Mouse (Mus musculus): ENCODE data around the gene Haghl. TPM values are rescaled to one million over a fixed set of nuclear protein-coding genes. Genes with fewer than 3 reads are reported as not detected.
"Not testable (repeated sequence)": the region's sequence is repeated elsewhere in the genome, so short reads cannot be mapped to it uniquely, and the experiment has no call there.

Haghl gene
- total RNA-seq, 2 experiments from 2014 or later = 112 to 123 TPM

- TF ChIP-seq CTCF (IDR thresholded peaks at IDR 0.05) = no peak
- no peak overlapping the region for H3K4me3 ChIP-seq
- no peak for DNase-seq (ENCODE audit: extremely low spot score in 1 of 2, low spot score in 2 of 2)
- intact Hi-C loops (cut with DNase I) = no loop called here
- no peak overlapping the region for H3K27ac ChIP-seq
Observed at GRCm38 (mm10) chr17:25755086-25755485, 30.4 kb downstream of the Haghl start.

- intact Hi-C loops (cut with DNase I) = no loop called here
- no peak within 1 kb of the TSS for H3K27ac ChIP-seq
- DNase-seq (ENCODE audit: extremely low spot score in 1 of 2, low spot score in 2 of 2) = no peak
- no peak for TF ChIP-seq CTCF (IDR thresholded peaks at IDR 0.05)
- no peak within 1 kb of the TSS for H3K4me3 ChIP-seq
Observed at GRCm38 (mm10) chr17:25754241-25754640, 31.2 kb downstream of the Haghl start, which contains the start of gene Msln. TSS of gene Msln (minus strand) at chr17:25754378.

- intact Hi-C loops (cut with DNase I) = no loop called here
- peak in 1 of 2 experiments; percentile 31 for DNase-seq (ENCODE audit: extremely low spot score in 1 of 2, low spot score in 2 of 2)
- no peak overlapping the region for H3K27ac ChIP-seq
- TF ChIP-seq CTCF (IDR thresholded peaks at IDR 0.05) = no peak
- no peak overlapping the region for H3K4me3 ChIP-seq
Observed at GRCm38 (mm10) chr17:25751446-25751845, 34.0 kb downstream of the Haghl start.

GRCm38 (mm10) chr17:25749314-25749713 lies 36.2 kb downstream of the Haghl start:
- Histone ChIP-seq H3K27ac (no peak overlapping the region), H3K4me3 (no peak overlapping the region)
- DNase-seq (ENCODE audit: extremely low spot score in 1 of 2, low spot score in 2 of 2) = no peak
- intact Hi-C loops (cut with DNase I) = no loop called here
- TF ChIP-seq CTCF (IDR thresholded peaks at IDR 0.05) = no peak

GRCm38 (mm10) chr17:25748238-25748637 lies 37.2 kb downstream of the Haghl start:
- no peak overlapping the region for H3K4me3 ChIP-seq
- DNase-seq (ENCODE audit: extremely low spot score in 1 of 2, low spot score in 2 of 2) = no peak
- intact Hi-C loops (cut with DNase I) = no loop called here

GRCm38 (mm10) chr17:25744311-25744710 lies 41.2 kb downstream of the Haghl start:
- H3K27ac ChIP-seq = no peak overlapping the region
- no peak for DNase-seq (ENCODE audit: extremely low spot score in 1 of 2, low spot score in 2 of 2)
- TF ChIP-seq CTCF (IDR thresholded peaks at IDR 0.05) = no peak
- no peak overlapping the region for H3K4me3 ChIP-seq
- intact Hi-C loops (cut with DNase I) = no loop called here

More at GRCm38 (mm10) chr17:25748238-25748637, 37.2 kb downstream of the Haghl start:
- no peak overlapping the region for H3K27ac ChIP-seq
- no peak for TF ChIP-seq CTCF (IDR thresholded peaks at IDR 0.05)

GRCm38 (mm10) chr17:25743831-25744230 lies 41.6 kb downstream of the Haghl start:
- no peak for TF ChIP-seq CTCF (IDR thresholded peaks at IDR 0.05)
- Histone ChIP-seq H3K4me3 (no peak overlapping the region), H3K27ac (no peak overlapping the region)
- intact Hi-C loops (cut with DNase I) = no loop called here
- DNase-seq (ENCODE audit: extremely low spot score in 1 of 2, low spot score in 2 of 2) = no peak

- intact Hi-C loops (cut with DNase I); DNase-seq (ENCODE audit: extremely low spot score in 1 of 2, low spot score in 2 of 2); H3K4me3 ChIP-seq; H3K27ac ChIP-seq: not testable (repeated sequence)
Observed at GRCm38 (mm10) chr17:25741471-25741870, 44.0 kb downstream of the Haghl start.

GRCm38 (mm10) chr17:25738861-25739260 lies 46.6 kb downstream of the Haghl start:
- intact Hi-C loops (cut with DNase I) = no loop called here
- no peak for DNase-seq (ENCODE audit: extremely low spot score in 1 of 2, low spot score in 2 of 2)
- Histone ChIP-seq H3K4me3 (no peak overlapping the region), H3K27ac (no peak overlapping the region)
- no peak for TF ChIP-seq CTCF (IDR thresholded peaks at IDR 0.05)

GRCm38 (mm10) chr17:25735745-25736144 lies 49.7 kb downstream of the Haghl start, which contains the start of gene Mslnl:
TSS of gene Mslnl (plus strand) at chr17:25736042.
- TF ChIP-seq CTCF (IDR thresholded peaks at IDR 0.05) = no peak
- Histone ChIP-seq H3K27ac (no peak within 1 kb of the TSS), H3K4me3 (no peak within 1 kb of the TSS)
- intact Hi-C loops (cut with DNase I) = no loop called here
- DNase-seq (ENCODE audit: extremely low spot score in 1 of 2, low spot score in 2 of 2) = no peak

GRCm38 (mm10) chr17:25735246-25735645 lies 50.2 kb downstream of the Haghl start:
- H3K27ac ChIP-seq = no peak overlapping the region
- intact Hi-C loops (cut with DNase I) = no loop called here
- TF ChIP-seq CTCF (IDR thresholded peaks at IDR 0.05) = no peak
- DNase-seq (ENCODE audit: extremely low spot score in 1 of 2, low spot score in 2 of 2) = no peak
- no peak overlapping the region for H3K4me3 ChIP-seq

GRCm38 (mm10) chr17:25732082-25732481 lies 53.4 kb downstream of the Haghl start:
- peak; percentile 84 to 86 for DNase-seq (ENCODE audit: extremely low spot score in 1 of 2, low spot score in 2 of 2)
- H3K27ac ChIP-seq = no peak overlapping the region; the same call in 1 of the 2 replicates
- intact Hi-C loops (cut with DNase I) = loop anchor here (2.0 to 5.0 kb wide), 2 partner anchors 40 to 69 kb away; partner anchors contain the start of gene Narfl
- H3K4me3 ChIP-seq = no peak overlapping the region
- peak; percentile 98 for TF ChIP-seq CTCF (IDR thresholded peaks at IDR 0.05)

Small RNAs within 50 kb of the gene (microRNA-seq; reads per million reads assigned to microRNA genes)
- gene Gm25083 (0 reads per million in 2 experiments), gene Mir3082 (6.6 to 6.7 reads per million in 2 experiments), gene Mir6966 (1.9 to 3.7 reads per million in 2 experiments)

Other genes with a start within 250 kb of the Haghl start
- gene Sox8, start 215.0 kb downstream of the Haghl start, total RNA-seq (2021) = 10 to 100 TPM; 55.3 to 66.9 TPM
- 10 to 100 TPM; 22.0 to 25.4 TPM for gene Lmf1, start 206.6 kb downstream of the Haghl start, total RNA-seq (2021)
- gene Gng13, start 68.5 kb downstream of the Haghl start, total RNA-seq (2021) = 100 to 1,000 TPM; 146 to 168 TPM
- 1 to 10 TPM; 1.3 to 1.4 TPM for gene Chtf18, start 58.3 kb downstream of the Haghl start, total RNA-seq (2021)
- 10 to 100 TPM; 55.6 to 57.4 TPM for gene Rpusd1, start 58.0 kb downstream of the Haghl start, total RNA-seq (2021)
- gene Mslnl, start 49.6 kb downstream of the Haghl start, total RNA-seq (2021) = under 1 TPM; 0.45 to 0.47 TPM
- 1 to 10 TPM; 3.1 to 3.9 TPM for gene Msln, start 31.3 kb downstream of the Haghl start, total RNA-seq (2021)
- 10 to 100 TPM; 32.4 to 33.2 TPM for gene Narfl, start 11.9 kb downstream of the Haghl start, total RNA-seq (2021)
- gene Ccdc78, start 907 bp upstream of the Haghl start, total RNA-seq (2021) = not detected
- gene Fam173a, start 7.2 kb upstream of the Haghl start, total RNA-seq (2021) = 10 to 100 TPM; 84.9 to 85.1 TPM
- 1 to 10 TPM in 1 of 2 experiments, not detected in 1; 1.4 TPM for gene AC134908.4, start 10.0 kb upstream of the Haghl start, total RNA-seq (2021)
- gene Metrn, start 11.5 kb upstream of the Haghl start, total RNA-seq (2021) = 10 to 100 TPM; 72.3 to 88.2 TPM
- gene Fbxl16, start 23.4 kb upstream of the Haghl start, total RNA-seq (2021) = 100 to 1,000 TPM; 644 to 656 TPM
- gene Wdr24, start 38.0 kb upstream of the Haghl start, total RNA-seq (2021) = 10 to 100 TPM; 26.8 to 30.9 TPM
- 10 to 100 TPM; 55.1 to 55.6 TPM for gene Jmjd8, start 43.2 kb upstream of the Haghl start, total RNA-seq (2021)
- gene Stub1, start 47.7 kb upstream of the Haghl start, total RNA-seq (2021) = 100 to 1,000 TPM; 162 to 171 TPM
- gene Rhbdl1, start 51.6 kb upstream of the Haghl start, total RNA-seq (2021) = 10 to 100 TPM; 36.3 to 39.6 TPM
- gene Gm20683, start 56.1 kb upstream of the Haghl start, total RNA-seq (2021) = 10 to 100 TPM; 23.0 to 25.1 TPM
- gene Rhot2, start 59.2 kb upstream of the Haghl start, total RNA-seq (2021) = 100 to 1,000 TPM; 103 to 105 TPM
- 10 to 100 TPM; 34.9 to 36.8 TPM for gene Wdr90, start 75.8 kb upstream of the Haghl start, total RNA-seq (2021)
- 10 to 100 TPM; 17.8 to 25.7 TPM for gene Mcrip2, start 83.1 kb upstream of the Haghl start, total RNA-seq (2021)
- 10 to 100 TPM; 37.8 to 38.1 TPM for gene Mettl26, start 89.4 kb upstream of the Haghl start, total RNA-seq (2021)
- 1 to 10 TPM; 1.7 TPM for gene Wfikkn1, start 95.2 kb upstream of the Haghl start, total RNA-seq (2021)
- 10 to 100 TPM; 46.4 to 47.2 TPM for gene Rab40c, start 134.1 kb upstream of the Haghl start, total RNA-seq (2021)
- 100 to 1,000 TPM in 1 of 2 experiments, 10 to 100 TPM in 1; 96.5 to 118 TPM for gene Pigq, start 159.3 kb upstream of the Haghl start, total RNA-seq (2021)
- under 1 TPM; 0.20 to 0.87 TPM for gene Nhlrc4, start 159.3 kb upstream of the Haghl start, total RNA-seq (2021)
- gene A930017K11Rik, start 166.9 kb upstream of the Haghl start, total RNA-seq (2021) = under 1 TPM; 0.26 to 0.27 TPM
- 10 to 100 TPM; 53.9 to 59.3 TPM for gene Capn15, start 200.1 kb upstream of the Haghl start, total RNA-seq (2021)

Data from left cerebral cortex, adult 2 months (tissue).